Mouse (Mus musculus): ENCODE data around the gene Tex261. TPM values are rescaled to one million over a fixed set of nuclear protein-coding genes. Genes with fewer than 3 reads are reported as not detected.

The Tex261 gene
- 2.3 and 2.7 TPM in 2 replicates for polyA plus RNA-seq (2012)

DNA sequence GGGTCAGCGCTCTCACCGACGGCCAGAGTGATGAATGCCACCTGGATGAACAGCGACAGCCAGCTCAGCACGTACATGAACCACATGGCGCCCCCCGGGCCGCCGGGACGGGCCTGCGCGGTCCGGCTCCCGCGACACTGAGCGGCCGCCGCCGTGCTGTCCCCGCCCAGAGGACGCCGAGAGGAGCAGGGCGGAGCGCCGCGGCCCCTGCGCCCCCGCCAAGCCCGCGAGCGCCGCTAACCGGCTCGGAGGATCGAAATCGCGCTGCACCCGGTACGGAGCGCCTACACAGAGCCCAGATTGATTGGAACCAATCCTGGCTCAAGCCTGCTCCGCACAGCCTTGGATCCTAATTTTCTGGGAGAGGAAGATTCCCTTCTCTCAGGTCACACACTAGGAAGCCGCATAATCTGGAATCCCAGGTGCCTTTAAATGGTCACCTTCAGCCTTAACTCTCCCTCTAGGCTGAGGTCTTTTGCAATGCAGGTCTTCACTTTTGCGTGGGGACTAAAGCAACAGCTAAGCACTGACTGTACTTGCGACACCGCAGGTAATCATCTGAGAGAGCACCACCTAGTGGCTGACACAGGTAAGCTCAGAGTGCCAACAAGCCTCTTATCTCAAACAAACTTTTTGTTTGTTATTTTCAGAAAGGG, at the start of gene Tex261:
Gene Tex261, minus strand, starts transcription at position 176 of the 656 bp plus-strand sequence.
- Histone ChIP-seq H3K4me1 (ENCODE audit: control insufficient read depth) (peaks cover 34% of the 10 kb centered on the region), H3K9me3 (ENCODE audit: control insufficient read depth, low read length) (no peaks in the 10 kb centered on the region), H3K27me3 (ENCODE audit: control insufficient read depth) (no peaks in the 10 kb centered on the region), H3K36me3 (ENCODE audit: control insufficient read depth) (peaks cover 31% of the 10 kb centered on the region), H3K4me3 (replicated peaks) (peak within 1 kb of the TSS; percentile 97)
- no peak for TF ChIP-seq GATA1 (IDR thresholded peaks at IDR 0.05; ENCODE audit: low read length)
- TF ChIP-seq TAL1 (IDR thresholded peaks at IDR 0.05; ENCODE audit: low read length), result no peak

DNA sequence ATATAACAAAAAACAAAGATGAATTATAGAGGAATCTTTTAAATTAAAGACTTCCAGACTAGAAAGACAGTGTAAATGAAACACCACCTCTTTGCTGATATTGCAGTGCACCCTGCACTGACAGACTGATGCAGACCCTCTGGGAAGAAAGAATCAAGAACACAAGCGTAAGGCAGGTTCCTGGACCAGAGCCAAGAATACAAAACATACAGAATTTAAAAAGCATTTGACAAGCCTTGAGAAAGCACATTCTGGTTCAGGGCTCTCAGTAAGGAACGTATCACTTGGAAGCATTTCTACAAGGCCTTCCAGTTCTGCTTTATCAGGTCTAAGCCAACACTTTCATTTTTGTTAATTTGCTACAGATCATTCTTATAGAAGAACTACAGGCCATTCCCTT, 46.2 kb upstream of the Tex261 start:
- Histone ChIP-seq H3K9me3 (ENCODE audit: control insufficient read depth, low read length) (no peaks in the 10 kb centered on the region), H3K27me3 (ENCODE audit: control insufficient read depth) (no peaks in the 10 kb centered on the region), H3K4me1 (ENCODE audit: control insufficient read depth) (no peaks in the 10 kb centered on the region), H3K4me3 (replicated peaks) (no peak overlapping the region), H3K36me3 (ENCODE audit: control insufficient read depth) (no peaks in the 10 kb centered on the region)
- TF ChIP-seq TAL1 (IDR thresholded peaks at IDR 0.05; ENCODE audit: low read length), result no peak
- TF ChIP-seq GATA1 (IDR thresholded peaks at IDR 0.05; ENCODE audit: low read length), result no peak

DNA sequence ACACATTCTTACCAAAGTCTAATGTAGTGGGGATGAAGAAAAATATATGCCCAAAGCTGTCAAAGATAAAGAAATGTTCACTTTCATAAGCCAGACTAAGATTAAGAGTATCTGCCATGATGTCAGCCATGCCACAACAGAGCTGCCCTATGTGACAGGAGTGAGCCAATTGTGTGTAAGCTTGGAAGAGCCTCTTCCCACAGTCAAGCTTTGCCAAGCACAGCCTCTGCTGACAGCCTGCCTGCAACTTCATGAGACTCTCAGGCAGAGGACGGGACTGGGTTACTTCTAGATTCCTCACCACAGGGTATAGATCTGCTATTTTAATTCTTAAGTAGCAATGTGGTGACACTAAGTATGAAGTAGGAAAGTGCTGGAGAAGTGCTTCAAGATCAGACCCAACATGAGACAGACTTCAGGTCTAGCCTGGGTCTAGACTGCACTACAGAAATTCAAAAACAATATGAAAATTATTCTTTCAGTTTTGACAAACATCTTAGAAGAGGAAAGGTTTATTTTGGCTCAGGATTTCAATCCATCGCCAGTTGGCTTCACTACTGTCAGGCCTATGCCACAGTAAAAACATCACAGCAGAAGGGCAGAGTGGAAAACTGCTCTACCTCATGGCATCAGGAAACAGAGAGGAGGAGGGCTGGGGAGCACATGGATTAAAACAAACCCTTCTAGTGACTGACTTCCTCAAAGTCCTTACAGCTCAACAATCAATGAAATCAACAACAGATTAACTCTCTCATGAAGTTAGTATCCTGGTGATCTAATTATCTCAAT, 45.3 kb upstream of the Tex261 start:
- no peak overlapping the region for H3K4me3 ChIP-seq (replicated peaks)

DNA sequence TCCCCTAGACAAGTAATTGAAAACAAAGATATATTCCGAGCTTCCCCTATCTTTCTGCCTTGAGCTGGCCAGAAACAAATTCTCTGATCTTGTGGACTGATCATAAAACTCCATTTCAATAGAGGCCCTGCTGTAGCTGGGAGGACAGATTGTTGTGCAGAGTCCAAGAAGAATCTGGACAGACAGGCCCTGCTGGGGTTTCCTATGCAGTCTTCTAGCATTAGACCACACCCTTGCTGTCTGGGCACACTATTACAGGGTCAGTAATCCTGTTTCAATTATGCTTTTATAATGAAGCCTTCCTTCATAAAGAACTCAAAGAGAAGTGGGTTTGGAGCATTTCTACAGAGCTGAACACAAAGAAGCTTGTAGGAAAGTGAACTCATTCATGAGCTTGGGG, 43.4 kb upstream of the Tex261 start:
- H3K4me3 ChIP-seq (replicated peaks), result no peak overlapping the region
- H3K4me1 ChIP-seq (ENCODE audit: control insufficient read depth), result no peaks in the 10 kb centered on the region
- peaks cover under 1% of the 10 kb centered on the region for H3K36me3 ChIP-seq (ENCODE audit: control insufficient read depth)
- TF ChIP-seq GATA1 (IDR thresholded peaks at IDR 0.05; ENCODE audit: low read length) (no peak), TAL1 (IDR thresholded peaks at IDR 0.05; ENCODE audit: low read length) (no peak)
- no peaks in the 10 kb centered on the region; the same call in 1 of the 2 replicates for H3K9me3 ChIP-seq (ENCODE audit: control insufficient read depth, low read length)
- H3K27me3 ChIP-seq (ENCODE audit: control insufficient read depth), result no peaks in the 10 kb centered on the region

More for the DNA sequence above, 45.3 kb upstream of the Tex261 start:
- Histone ChIP-seq H3K4me1 (ENCODE audit: control insufficient read depth) (no peaks in the 10 kb centered on the region), H3K9me3 (ENCODE audit: control insufficient read depth, low read length) (no peaks in the 10 kb centered on the region), H3K27me3 (ENCODE audit: control insufficient read depth) (no peaks in the 10 kb centered on the region), H3K36me3 (ENCODE audit: control insufficient read depth) (no peaks in the 10 kb centered on the region)
- TF ChIP-seq TAL1 (IDR thresholded peaks at IDR 0.05; ENCODE audit: low read length), result no peak
- TF ChIP-seq GATA1 (IDR thresholded peaks at IDR 0.05; ENCODE audit: low read length), result no peak

DNA sequence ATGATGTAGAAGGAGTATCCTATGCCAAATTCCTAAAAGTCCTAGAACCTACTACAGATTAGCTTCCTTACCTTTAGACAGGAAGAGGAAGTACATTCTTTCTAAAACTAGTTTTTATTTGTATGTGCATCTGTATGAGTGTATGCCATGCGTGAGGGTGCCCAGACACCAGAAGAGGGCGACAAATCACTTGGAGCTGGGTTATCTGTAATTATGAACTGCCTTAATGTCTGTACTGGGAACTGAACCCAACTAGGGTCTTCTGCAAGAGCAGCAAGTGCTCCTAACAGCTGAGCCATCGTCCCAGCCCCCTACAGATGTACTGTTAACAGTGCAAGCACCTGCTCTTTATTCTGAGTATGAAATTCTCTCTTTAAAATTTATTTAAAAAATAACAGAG, 40.2 kb upstream of the Tex261 start:
- TF ChIP-seq TAL1 (IDR thresholded peaks at IDR 0.05; ENCODE audit: low read length) (no peak), GATA1 (IDR thresholded peaks at IDR 0.05; ENCODE audit: low read length) (no peak)
- Histone ChIP-seq H3K4me1 (ENCODE audit: control insufficient read depth) (no peaks in the 10 kb centered on the region), H3K36me3 (ENCODE audit: control insufficient read depth) (peaks cover 11% of the 10 kb centered on the region), H3K4me3 (replicated peaks) (no peak overlapping the region), H3K27me3 (ENCODE audit: control insufficient read depth) (no peaks in the 10 kb centered on the region), H3K9me3 (ENCODE audit: control insufficient read depth, low read length) (no peaks in the 10 kb centered on the region; the same call in 1 of the 2 replicates)

DNA sequence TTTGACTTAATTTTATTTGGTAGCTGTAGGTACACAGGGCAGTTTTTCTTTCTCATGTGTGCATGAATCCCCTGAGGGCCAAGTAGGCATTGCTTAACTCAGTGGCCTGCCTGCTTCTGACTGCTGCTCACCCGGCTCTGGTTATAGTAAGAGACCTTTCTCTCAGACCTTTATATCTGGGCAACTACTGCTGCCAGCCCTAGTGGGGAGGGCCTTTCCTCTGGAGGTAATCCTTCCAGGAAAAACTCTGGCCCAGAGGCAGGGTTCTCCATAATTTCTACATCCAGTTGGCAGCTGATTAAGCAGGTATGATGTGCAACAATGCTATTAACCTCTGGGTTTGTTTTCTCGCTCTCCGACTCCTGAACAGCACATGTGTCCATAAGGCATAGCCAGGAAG, 27.2 kb upstream of the Tex261 start:
- no peak for TF ChIP-seq TAL1 (IDR thresholded peaks at IDR 0.05; ENCODE audit: low read length)
- H3K36me3 ChIP-seq (ENCODE audit: control insufficient read depth), result peaks cover 17% of the 10 kb centered on the region; the same call in 1 of the 2 replicates

DNA sequence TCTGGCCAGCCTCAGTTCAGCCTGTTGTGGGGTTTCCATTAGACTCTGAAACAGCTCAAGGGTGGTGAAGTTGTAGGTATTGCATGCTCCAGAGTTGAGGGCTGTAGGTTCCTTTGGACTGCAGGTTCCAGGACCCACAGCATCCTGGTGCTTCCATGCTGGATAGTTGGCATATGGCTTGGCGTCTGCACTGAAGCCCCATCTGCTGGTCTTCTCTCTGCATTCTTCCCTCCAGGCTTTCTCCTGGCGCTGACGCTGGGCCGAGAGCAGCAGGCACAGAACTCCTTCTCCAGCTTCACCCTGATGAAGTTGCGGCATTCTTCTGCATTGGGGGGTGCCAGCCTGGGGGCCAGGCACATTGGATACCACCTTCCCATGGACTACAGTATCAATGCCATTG, 26.4 kb upstream of the Tex261 start:
- TF ChIP-seq GATA1 (IDR thresholded peaks at IDR 0.05; ENCODE audit: low read length), result no peak
- Histone ChIP-seq H3K4me3 (replicated peaks) (no peak overlapping the region), H3K27me3 (ENCODE audit: control insufficient read depth) (peaks cover 1% of the 10 kb centered on the region; the same call in 1 of the 2 replicates), H3K4me1 (ENCODE audit: control insufficient read depth) (no peaks in the 10 kb centered on the region), H3K36me3 (ENCODE audit: control insufficient read depth) (peaks cover 14% of the 10 kb centered on the region; the same call in 1 of the 2 replicates), H3K9me3 (ENCODE audit: control insufficient read depth, low read length) (no peaks in the 10 kb centered on the region)

More for the DNA sequence above, 27.2 kb upstream of the Tex261 start:
- Histone ChIP-seq H3K9me3 (ENCODE audit: control insufficient read depth, low read length) (no peaks in the 10 kb centered on the region), H3K27me3 (ENCODE audit: control insufficient read depth) (no peaks in the 10 kb centered on the region), H3K4me3 (replicated peaks) (no peak overlapping the region), H3K4me1 (ENCODE audit: control insufficient read depth) (no peaks in the 10 kb centered on the region)

DNA sequence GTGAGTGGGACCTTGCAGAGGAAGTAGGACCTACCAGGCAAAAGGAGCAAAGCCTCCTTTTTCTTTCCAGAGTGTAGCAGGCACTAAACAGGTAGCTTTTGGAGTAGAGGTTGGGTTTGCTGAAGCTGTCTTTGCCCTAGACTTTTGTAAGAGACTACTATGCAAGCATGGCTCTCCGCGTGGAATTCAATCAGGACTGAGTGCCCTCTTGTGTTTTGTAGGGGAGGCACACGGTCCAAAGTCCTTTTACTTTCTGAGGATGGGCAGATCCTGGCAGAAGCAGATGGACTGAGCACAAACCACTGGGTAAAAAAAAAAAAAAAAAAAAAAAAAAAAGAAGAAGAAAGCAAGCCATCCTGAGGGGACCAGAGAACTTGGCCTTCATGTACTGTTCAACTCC, 21.1 kb upstream of the Tex261 start:
- Histone ChIP-seq H3K4me1 (ENCODE audit: control insufficient read depth) (peaks cover 19% of the 10 kb centered on the region), H3K27me3 (ENCODE audit: control insufficient read depth) (peaks cover 13% of the 10 kb centered on the region), H3K36me3 (ENCODE audit: control insufficient read depth) (peaks cover 4% of the 10 kb centered on the region; the same call in 1 of the 2 replicates), H3K9me3 (ENCODE audit: control insufficient read depth, low read length) (no peaks in the 10 kb centered on the region), H3K4me3 (replicated peaks) (no peak overlapping the region)
- TF ChIP-seq TAL1 (IDR thresholded peaks at IDR 0.05; ENCODE audit: low read length) (no peak), GATA1 (IDR thresholded peaks at IDR 0.05; ENCODE audit: low read length) (no peak)

DNA sequence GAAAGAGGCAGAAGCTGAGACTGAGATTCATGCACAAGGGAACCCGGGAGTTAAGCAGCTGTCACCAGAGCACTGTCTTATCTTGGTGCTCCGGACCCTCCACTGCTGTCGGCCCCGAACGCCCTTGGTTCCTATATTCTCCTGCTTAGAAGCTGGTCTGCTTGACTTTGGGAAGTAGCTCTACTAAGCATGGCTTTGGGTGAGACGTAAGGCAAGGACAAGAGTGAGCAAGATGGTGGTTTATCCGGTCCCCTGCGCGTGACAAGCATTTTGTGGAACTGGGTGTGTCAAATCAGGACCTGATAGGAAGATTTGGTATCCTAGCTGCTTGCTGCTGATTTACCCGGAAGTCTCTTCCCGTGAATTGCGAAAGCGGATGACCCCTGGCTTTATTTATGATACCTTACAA, 19.9 kb upstream of the Tex261 start:
- peaks cover 19% of the 10 kb centered on the region for H3K4me1 ChIP-seq (ENCODE audit: control insufficient read depth)
- H3K27me3 ChIP-seq (ENCODE audit: control insufficient read depth), result peaks cover 13% of the 10 kb centered on the region
- TF ChIP-seq GATA1 (IDR thresholded peaks at IDR 0.05; ENCODE audit: low read length) (no peak), TAL1 (IDR thresholded peaks at IDR 0.05; ENCODE audit: low read length) (no peak)
- no peaks in the 10 kb centered on the region; the same call in 1 of the 2 replicates for H3K36me3 ChIP-seq (ENCODE audit: control insufficient read depth)
- H3K9me3 ChIP-seq (ENCODE audit: control insufficient read depth, low read length), result peaks cover 3% of the 10 kb centered on the region
- H3K4me3 ChIP-seq (replicated peaks), result peak overlapping the region; percentile 72
